Mouse (Mus musculus) left cerebral cortex, postnatal 10 days (tissue): ENCODE results near the gene Kazn. TPM values are rescaled to one million over a fixed set of nuclear protein-coding genes. Genes with fewer than 3 reads are reported as not detected.

Experiments used
- DNase-seq, 2 experiments: peaks; one replicate each; pipeline ENCODE4 v3.0.0; 2021 to 2022; ENCODE audit warnings: low spot score in 2 of 2, mixed read lengths in 1 of 2; ENCODE audit errors: extremely low spot score in 1 of 2
- intact Hi-C: fragments of 180-260 bp; cut with DNase I; formaldehyde crosslinking; loops from one replicate; pipeline ENCODE4 v1.15.1; 2025
- total RNA-seq, 2 experiments: library from RNA; stranded (reverse); gene quantifications; 2 replicates each; pipeline ENCODE4 v1.2.3; 2021

Kazn gene
- total RNA-seq, 2 experiments from 2014 or later: 65.2 to 71.9 TPM

DNA sequence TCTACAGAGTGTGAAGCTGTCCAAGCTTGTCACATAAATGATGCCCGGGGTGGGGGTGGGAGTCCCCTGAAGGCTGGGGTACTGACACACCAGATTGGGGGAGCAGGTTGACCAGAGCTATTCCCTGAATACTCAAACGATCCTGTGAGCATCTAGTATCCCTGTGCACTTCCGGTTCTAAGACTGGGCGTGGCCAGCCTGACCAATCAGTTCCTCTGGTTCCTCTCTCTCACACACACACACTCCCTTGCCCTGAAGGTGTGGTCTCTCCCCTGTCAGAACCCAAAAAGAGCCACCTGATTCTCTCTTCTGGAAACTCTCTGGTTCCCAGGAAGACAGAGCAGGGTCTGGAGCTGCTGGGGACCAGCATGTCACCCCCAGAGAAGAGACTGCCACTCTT, 185.9 kb downstream of the Kazn start:
- DNase-seq: no peak
- intact Hi-C loops: no loop called here

DNA sequence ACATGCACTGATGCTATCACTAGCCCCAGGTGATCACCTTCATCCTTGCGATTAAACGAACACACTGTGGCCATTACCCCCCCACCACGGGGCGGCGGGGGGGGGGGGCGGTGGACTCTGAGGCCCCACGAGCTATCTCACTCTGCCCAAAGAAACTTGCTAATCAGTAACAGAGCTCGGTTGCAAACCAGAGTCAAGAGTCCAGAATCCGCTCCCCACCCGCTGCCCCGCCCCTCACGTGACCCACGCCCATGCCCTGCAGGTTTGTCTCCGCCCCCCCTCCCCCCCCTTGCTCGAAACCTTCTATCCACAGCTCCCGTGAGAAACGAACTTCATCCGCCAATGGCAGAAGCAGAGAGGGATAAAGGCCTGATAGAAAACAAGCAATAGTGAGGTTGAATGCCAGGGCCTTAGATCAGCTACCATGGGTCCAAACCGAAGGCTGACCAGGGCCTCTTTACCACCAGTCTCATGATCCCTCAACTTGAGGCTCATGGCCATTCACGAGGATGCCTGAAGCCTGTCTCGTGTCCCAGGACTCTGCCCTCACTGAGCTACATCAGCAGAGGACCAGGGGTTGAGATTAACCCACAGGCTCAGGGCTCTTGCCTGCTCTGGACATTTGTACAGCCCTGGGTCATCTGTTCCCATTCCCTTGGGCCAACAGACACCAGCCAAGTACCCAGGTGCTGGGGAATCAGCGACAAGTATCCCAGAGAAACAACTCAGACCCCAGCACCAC, 186.6 kb downstream of the Kazn start:
- intact Hi-C loops: no loop called here

More for the DNA sequence above, 186.6 kb downstream of the Kazn start:
- no peak for DNase-seq

Other genes with a start within 250 kb of the Kazn start
- gene Fhad1, start 224.3 kb downstream of the Kazn start, total RNA-seq: 1 to 10 TPM; 2.3 to 2.7 TPM
- gene Tmem51, start 155.1 kb downstream of the Kazn start, total RNA-seq: 1 to 10 TPM; 6.4 to 7.2 TPM